Mouse (Mus musculus): ENCODE measurements at regions not wholly inside any gene's neighbourhood (a gene's known extent, or its start where the extent isn't known, plus 50 kb on each side); places are given as distances from the start of the nearest gene placed in this dataset.

DNA sequence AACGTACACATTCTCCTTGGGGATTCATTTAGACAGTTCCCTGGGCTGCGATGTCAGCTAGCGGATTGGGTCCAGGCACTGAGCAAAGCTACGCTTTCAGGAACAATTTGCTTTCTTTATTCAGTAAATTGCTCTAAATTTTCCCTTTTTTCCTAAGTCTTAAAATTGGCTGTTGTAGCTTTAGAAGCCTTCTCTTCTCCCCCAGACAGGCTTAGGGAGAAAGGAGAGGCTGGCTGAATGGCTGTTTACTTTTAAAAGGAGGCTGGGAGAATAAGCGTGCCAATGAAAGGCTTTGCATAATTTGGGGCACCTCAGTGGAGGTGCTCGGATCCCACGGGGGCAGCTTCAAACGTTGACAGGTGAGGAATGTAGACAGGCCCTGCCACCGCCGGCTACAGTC lies 383.8 kb downstream of the Prdm2 start:
- ATAC-seq (replicated peaks in 1 of 2; ENCODE audit: insufficient read depth in 1 of 2, low FRiP score in 2 of 2, low TSS enrichment in 1 of 2, low read depth in 1 of 2, poor library complexity in 2 of 2, severe bottlenecking in 2 of 2) = no peak

DNA sequence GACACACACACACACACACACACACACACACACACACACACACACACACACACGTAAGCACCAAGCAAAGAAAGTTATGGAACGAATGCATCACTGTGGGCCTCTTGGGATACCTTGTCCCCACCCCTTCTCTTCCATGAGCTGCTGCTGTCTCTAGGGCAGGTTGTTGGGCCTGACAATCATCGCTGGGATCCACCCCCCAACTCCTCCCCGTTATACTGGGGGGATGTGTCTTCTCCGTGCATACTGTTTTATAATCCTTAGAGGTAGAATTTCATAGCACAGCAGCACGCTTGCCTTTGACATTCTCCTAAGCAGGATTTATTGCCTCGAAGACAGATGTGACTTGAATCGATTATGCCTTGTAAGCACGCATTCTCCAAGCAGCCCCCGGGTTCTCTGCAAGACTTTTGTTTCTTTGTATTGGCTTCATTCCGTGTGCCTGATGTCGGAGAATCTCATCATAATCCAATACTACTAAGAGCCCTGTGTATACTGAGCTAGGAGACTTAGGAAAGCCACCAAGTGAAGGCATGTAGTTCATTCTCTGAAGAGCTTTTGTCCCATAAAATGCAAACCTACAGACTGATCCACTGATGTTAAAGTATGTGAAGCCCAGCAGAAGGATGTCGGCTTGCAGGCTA lies 386.4 kb downstream of the Prdm2 start:
- ATAC-seq (replicated peaks in 1 of 2; ENCODE audit: insufficient read depth in 1 of 2, low FRiP score in 2 of 2, low TSS enrichment in 1 of 2, low read depth in 1 of 2, poor library complexity in 2 of 2, severe bottlenecking in 2 of 2) = no peak

GRCm38 (mm10) chr4:142825786-142826185 lies 387.0 kb downstream of the Prdm2 start:
- ATAC-seq (replicated peaks in 1 of 2; ENCODE audit: insufficient read depth in 1 of 2, low FRiP score in 2 of 2, low TSS enrichment in 1 of 2, low read depth in 1 of 2, poor library complexity in 2 of 2, severe bottlenecking in 2 of 2) = no peak

GRCm38 (mm10) chr4:142818440-142818839 lies 394.4 kb downstream of the Prdm2 start:
- ATAC-seq (replicated peaks in 1 of 2; ENCODE audit: insufficient read depth in 1 of 2, low FRiP score in 2 of 2, low TSS enrichment in 1 of 2, low read depth in 1 of 2, poor library complexity in 2 of 2, severe bottlenecking in 2 of 2) = no peak

DNA sequence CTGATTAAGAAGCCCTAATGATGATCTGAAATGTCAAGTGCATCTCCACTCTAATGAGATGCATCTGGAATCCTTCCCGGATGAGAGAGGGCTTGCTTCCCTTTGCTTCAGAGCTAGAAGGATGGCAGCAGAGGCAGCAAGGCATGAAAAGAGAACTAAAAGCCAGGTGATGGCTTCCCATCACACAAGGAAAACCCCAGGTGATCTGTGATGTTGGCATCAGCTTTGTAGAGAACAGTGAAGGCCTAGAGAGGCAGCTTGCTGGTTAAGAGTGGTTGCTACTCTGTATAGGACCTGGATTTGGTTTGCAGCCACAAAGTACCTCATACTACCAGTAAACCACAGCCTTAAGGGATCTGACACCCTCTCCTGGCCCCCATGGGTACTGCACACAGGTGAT lies 395.8 kb downstream of the Prdm2 start:
- ATAC-seq (replicated peaks in 1 of 2; ENCODE audit: insufficient read depth in 1 of 2, low FRiP score in 2 of 2, low TSS enrichment in 1 of 2, low read depth in 1 of 2, poor library complexity in 2 of 2, severe bottlenecking in 2 of 2) = no peak

DNA sequence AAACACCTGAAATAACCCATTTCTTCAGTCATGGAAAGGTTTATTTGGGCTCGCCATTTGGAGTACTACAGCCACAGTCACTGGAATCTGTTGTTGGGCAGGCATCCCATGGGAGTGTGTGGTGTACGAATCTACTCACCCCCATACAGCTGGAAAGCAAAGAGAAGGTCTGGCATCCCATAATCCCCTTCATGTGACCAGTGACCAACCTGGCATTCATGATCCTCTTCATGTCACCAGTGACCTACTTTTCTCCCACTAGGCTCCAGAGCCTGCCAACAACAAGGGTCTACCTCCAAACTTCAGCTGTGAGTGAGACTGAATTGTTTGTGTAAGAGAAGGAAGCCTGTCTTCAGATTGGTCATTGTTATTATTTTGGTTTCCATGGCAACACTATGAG lies 409.0 kb downstream of the Prdm2 start:
- ATAC-seq (replicated peaks in 1 of 2; ENCODE audit: insufficient read depth in 1 of 2, low FRiP score in 2 of 2, low TSS enrichment in 1 of 2, low read depth in 1 of 2, poor library complexity in 2 of 2, severe bottlenecking in 2 of 2) = no peak

DNA sequence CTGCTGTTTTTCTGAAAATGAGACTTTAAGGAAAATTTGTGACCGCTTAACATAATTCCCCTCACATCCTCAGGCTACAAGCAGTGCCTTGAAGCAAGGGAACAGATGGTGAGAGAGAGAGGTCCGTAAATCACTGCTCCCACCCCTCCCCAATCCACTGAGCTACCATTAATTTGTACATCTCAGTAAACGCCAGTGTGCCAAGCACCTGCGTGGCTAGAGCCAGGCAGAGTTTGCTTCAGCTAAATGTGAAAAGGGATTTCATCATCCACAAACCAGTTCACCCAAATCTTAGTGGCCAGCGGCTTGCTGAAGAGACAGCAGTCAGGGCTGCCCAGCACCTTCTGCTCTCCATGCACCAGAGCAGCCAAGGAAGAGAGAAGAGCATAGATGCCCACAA lies 413.5 kb downstream of the Prdm2 start:
- ATAC-seq (replicated peaks in 1 of 2; ENCODE audit: insufficient read depth in 1 of 2, low FRiP score in 2 of 2, low TSS enrichment in 1 of 2, low read depth in 1 of 2, poor library complexity in 2 of 2, severe bottlenecking in 2 of 2) = no peak

DNA sequence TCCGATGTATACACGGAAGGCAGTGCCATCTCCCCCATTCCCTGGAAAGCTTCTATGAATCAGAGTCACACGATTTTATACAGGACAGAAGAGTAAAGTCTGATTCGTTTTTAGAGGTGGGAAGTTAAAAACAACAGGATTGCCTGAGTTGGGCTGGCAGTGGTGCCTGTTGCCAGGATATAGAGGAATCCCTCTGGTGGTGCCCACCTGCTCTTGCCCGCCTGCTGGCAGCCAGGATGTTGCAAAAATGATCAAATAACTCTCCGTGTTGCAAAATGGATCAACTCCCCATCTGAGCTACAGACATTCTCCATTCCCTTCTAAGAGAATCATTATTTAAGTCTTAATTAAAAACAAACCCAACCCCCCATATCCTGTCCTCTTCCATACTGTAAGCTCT lies 414.0 kb downstream of the Prdm2 start:
- ATAC-seq (replicated peaks in 1 of 2; ENCODE audit: insufficient read depth in 1 of 2, low FRiP score in 2 of 2, low TSS enrichment in 1 of 2, low read depth in 1 of 2, poor library complexity in 2 of 2, severe bottlenecking in 2 of 2) = no peak

DNA sequence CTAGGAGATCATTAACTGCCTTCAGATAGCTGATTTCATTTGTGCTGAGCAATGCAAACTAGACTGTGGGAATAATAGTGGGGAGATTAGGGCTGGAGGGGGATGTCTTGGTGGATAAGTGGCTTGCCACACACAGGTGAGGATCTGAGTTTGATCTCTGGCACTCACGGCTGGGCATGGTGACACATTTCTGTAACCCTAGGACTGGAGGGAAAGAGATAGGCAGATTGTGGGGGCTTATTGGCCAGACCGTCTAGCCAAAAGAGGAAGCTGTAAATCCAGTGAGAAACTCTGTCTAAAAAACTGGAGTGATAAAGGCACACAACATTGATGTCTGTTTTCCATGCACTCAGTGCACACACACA lies 420.2 kb downstream of the Prdm2 start:
- 0 out of 4 replicates have a peak, but pooled peaks of 1 of the 2 experiments have one; percentile 17 for ATAC-seq (replicated peaks in 1 of 2; ENCODE audit: insufficient read depth in 1 of 2, low FRiP score in 2 of 2, low TSS enrichment in 1 of 2, low read depth in 1 of 2, poor library complexity in 2 of 2, severe bottlenecking in 2 of 2)

DNA sequence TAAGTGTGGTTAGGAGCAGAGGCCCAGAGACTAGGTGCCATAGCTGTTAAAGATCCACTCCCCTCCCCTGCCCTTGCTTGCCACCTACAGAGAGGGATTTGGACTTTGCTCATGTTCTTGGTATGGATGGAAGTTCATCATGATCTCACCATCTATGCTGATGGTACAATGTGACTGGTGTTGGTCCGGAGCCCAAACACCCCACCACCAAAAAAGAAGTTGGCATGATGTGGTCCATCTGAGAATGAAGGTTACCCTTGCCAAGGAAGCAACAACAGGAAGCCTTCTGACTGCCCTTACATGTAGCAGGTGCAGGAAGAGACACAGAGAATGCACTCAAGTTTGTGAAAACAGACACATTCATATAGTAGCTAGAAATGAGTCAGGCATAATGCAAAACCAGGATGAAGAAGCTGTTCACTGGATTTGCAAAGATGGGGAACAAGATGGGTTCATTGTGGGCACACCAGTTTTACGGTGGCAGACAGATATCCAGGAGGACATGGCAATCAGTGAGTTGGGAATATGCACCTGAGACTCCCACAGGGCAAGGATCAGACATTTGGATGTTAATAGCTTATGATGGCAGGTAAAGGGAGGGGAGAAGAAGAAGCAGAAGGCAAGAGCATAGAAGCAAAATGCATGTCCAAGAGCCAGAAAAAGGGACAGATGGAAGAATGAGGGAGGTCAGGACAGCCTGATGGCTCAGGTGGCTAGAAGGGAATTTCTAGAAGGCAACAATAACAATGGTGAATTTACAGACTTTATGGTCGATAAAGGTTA lies 420.8 kb downstream of the Prdm2 start:
- ATAC-seq (replicated peaks in 1 of 2; ENCODE audit: insufficient read depth in 1 of 2, low FRiP score in 2 of 2, low TSS enrichment in 1 of 2, low read depth in 1 of 2, poor library complexity in 2 of 2, severe bottlenecking in 2 of 2) = no peak

GRCm38 (mm10) chr4:142789048-142789447 lies 423.7 kb downstream of the Prdm2 start:
- ATAC-seq (replicated peaks in 1 of 2; ENCODE audit: insufficient read depth in 1 of 2, low FRiP score in 2 of 2, low TSS enrichment in 1 of 2, low read depth in 1 of 2, poor library complexity in 2 of 2, severe bottlenecking in 2 of 2) = no peak

DNA sequence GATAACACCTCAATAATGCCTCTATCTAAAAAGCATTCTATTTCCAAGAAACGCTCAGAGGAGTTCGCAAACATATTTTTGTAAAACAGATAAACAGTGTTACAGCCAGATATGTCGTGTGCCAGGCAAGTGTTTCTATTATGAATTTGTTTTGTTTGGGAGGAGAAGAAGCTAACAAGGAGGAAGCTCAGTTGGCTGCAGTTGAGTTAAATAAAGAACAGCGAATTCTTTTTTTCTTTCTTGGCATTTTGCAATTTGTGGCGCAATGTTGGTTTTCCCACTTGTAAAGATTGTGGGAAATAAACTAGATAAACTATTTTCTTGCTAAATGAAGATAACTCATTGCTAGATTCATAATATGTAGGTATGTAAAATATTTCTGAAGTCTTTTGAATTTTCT lies 427.4 kb downstream of the Prdm2 start:
- ATAC-seq (replicated peaks in 1 of 2; ENCODE audit: insufficient read depth in 1 of 2, low FRiP score in 2 of 2, low TSS enrichment in 1 of 2, low read depth in 1 of 2, poor library complexity in 2 of 2, severe bottlenecking in 2 of 2) = no peak

GRCm38 (mm10) chr4:142776711-142777411 lies 435.9 kb downstream of the Prdm2 start:
- no peak for ATAC-seq (replicated peaks in 1 of 2; ENCODE audit: insufficient read depth in 1 of 2, low FRiP score in 2 of 2, low TSS enrichment in 1 of 2, low read depth in 1 of 2, poor library complexity in 2 of 2, severe bottlenecking in 2 of 2)

DNA sequence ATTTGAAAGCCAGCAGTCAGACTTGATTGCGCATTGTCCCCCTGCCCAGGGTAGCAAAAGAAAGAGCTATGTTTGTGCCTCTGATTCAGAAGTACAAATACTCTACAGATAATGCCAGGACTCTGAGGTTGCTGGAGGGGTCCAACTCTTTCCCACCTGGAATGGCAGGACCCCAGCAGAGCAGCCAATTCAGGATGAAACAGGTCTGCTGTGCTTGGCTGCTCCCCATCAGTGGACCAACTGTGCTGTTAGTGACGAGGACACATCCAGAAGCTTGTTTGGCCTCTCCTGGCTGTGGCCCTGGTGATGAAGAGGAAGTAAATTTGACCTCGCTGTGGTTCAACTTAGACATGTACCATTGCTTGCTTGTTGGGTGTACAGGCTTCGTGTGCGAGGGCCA lies 437.8 kb downstream of the Prdm2 start:
- ATAC-seq (replicated peaks in 1 of 2; ENCODE audit: insufficient read depth in 1 of 2, low FRiP score in 2 of 2, low TSS enrichment in 1 of 2, low read depth in 1 of 2, poor library complexity in 2 of 2, severe bottlenecking in 2 of 2) = no peak

DNA sequence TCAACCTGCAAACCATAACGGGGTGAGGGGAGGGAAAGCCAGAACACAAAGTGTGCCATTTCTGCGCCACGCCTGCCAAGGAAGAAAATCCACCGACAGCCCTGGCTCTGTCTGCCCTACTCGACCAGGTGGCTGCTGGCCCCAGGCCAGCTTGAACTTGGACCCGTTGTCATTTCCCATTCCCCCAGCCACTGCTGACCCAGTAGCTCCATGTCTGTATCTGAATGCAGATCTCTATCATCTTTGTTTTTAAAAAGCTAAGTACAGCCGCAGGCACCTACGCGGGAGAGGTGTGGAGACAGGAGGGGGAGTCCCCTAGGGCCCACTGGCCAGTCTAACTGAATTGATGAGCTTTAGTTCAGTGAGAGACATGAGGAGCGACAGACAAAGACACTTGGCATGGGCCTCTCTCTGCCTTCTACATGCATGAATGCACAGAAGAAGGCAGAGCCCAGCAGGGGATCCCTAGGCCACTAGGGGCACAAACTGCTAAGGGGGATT lies 439.1 kb downstream of the Prdm2 start:
- ATAC-seq (replicated peaks in 1 of 2; ENCODE audit: insufficient read depth in 1 of 2, low FRiP score in 2 of 2, low TSS enrichment in 1 of 2, low read depth in 1 of 2, poor library complexity in 2 of 2, severe bottlenecking in 2 of 2) = no peak

- ATAC-seq (replicated peaks in 1 of 2; ENCODE audit: insufficient read depth in 1 of 2, low FRiP score in 2 of 2, low TSS enrichment in 1 of 2, low read depth in 1 of 2, poor library complexity in 2 of 2, severe bottlenecking in 2 of 2) = peak; percentile 15 to 42; a peak in 2 of 4 replicates
Measured at GRCm38 (mm10) chr4:142772751-142773455, 439.9 kb downstream of the Prdm2 start.

DNA sequence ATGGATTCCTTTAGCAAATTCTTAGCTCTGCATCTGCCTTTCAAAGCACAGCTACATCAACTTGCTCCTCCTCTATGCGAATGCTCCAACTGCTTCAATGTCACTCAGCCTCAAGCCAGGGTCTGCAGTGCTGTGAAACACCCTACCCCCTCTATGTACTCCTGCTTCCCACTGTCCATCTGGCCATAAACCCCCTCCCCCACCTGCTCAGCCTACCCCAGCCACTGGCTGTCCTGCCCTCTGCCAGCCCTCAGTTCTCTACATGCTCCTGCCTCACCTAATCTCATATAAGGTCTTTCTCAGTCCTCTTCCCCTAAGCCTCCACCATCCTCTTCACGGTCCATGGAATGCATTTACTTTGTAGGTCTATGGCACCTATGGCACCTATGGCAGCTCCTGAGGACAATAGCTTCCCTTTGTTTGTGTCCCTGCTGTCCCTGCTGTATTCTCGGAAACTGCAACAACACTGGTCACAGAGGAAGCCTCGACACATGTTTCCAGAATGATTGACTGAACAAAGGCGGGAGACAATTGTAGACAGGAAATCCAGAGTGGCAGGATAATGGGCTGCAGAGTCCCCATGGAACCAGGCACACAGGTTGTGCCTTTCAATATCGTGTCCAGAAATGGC lies 441.2 kb downstream of the Prdm2 start:
- ATAC-seq (replicated peaks in 1 of 2; ENCODE audit: insufficient read depth in 1 of 2, low FRiP score in 2 of 2, low TSS enrichment in 1 of 2, low read depth in 1 of 2, poor library complexity in 2 of 2, severe bottlenecking in 2 of 2) = no peak

Data from hematopoietic stem cell, adult 5-6 weeks (primary cell).